Mouse (Mus musculus) ES-Bruce4 (cell line): ENCODE measurements at regions not wholly inside any gene's neighbourhood (a gene's known extent, or its start where the extent isn't known, plus 50 kb on each side); places are given as distances from the start of the nearest gene placed in this dataset.
A peak's percentile ranks its signal among the peaks of the same experiment; 100 is the strongest.

Experiments used
- CTCF ChIP-seq: IDR thresholded peaks from one replicate; pipeline ENCODE4 v1.8.1; 2011; ENCODE audit warnings: low read depth, low read length
- EP300 ChIP-seq: IDR thresholded peaks from 2 replicates; pipeline ENCODE4 v1.6.1; 2011; ENCODE audit warnings: low read depth, low read length; ENCODE audit not compliant: insufficient read depth

DNA sequence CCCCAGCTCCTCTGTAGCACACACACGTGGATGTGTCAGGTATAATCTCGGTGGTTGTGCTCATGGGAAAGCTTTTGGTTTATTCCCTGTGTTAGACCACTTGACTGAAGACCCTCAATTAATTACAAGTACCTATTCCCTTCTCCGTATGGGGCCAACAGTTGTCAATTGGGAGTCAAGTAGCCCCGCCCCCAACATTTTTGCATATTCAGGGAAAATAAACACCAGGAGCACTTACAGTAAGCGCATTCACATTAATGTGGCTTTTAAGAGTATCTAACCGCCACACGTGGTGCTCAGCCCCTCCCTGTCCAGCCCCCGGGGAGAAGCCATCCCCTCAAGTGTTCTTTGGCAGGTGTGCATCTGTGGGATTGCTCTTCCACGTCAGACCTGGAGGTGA, 223.9 kb downstream of the Tpra1 start:
- no peak for TF ChIP-seq CTCF
- TF ChIP-seq EP300 = peak; percentile 72
